Mouse (Mus musculus) ES-E14 (cell line): ENCODE measurements around the gene Dse.

Experiments used
- CHD2 ChIP-seq: IDR thresholded peaks from 2 replicates; pipeline ENCODE4 v1.6.1; 2014; ENCODE audit warnings: mild to moderate bottlenecking, low read depth, low read length, inconsistent platforms
- HCFC1 ChIP-seq: IDR thresholded peaks from 2 replicates; pipeline ENCODE4 v1.6.1; 2012; ENCODE audit warnings: low read length, inconsistent platforms, borderline replicate concordance; ENCODE audit not compliant: insufficient read depth

DNA sequence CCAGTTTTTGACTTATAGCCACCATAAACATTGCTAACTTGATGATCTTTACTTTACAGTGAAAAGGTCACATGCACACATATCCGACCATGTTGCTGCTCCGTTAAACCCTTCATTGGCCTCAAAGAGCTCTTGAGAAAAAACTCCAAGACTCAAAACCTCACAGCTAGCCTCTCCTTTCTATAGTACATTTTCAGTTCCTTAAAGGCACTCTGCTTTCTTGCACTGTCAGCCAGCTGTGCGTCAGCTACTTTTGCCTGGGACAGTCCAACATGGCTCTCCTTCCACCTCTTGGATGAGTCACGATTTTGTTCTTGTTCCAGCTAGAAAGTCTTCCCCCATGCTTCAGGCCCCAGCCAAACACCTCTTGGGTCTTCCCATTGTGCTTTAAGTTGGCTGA, 35.9 kb downstream of the Dse start:
- TF ChIP-seq HCFC1 (no peak), CHD2 (no peak)
